Mouse (Mus musculus): Measurements from ENCODE around the gene Dse.

Gene Dse

GRCm38 (mm10) chr10:34128391-34128790 is 79.1 kb downstream of the Dse start:
- peak; percentile 87 for DNase-seq (ENCODE audit: low read depth)

GRCm38 (mm10) chr10:34127392-34128378 is 79.8 kb downstream of the Dse start, which contains the start of gene Calhm6:
Calhm6 (minus strand) TSS chr10:34127984.
- DNase-seq (ENCODE audit: low read depth) = no peak

- DNase-seq (ENCODE audit: low read depth) = no peak
These were observed 89.1 kb downstream of the Dse start for GRCm38 (mm10) chr10:34118421-34118820.

- DNase-seq (ENCODE audit: low read depth) = no peak
These were observed 89.7 kb downstream of the Dse start for GRCm38 (mm10) chr10:34117770-34118169.

- DNase-seq (ENCODE audit: low read depth) = no peak
These were observed 90.4 kb downstream of the Dse start for GRCm38 (mm10) chr10:34117131-34117530.

GRCm38 (mm10) chr10:34111964-34112738 is 95.4 kb downstream of the Dse start:
- DNase-seq (ENCODE audit: low read depth) = no peak

- DNase-seq (ENCODE audit: low read depth) = no peak
These were observed 96.6 kb downstream of the Dse start for GRCm38 (mm10) chr10:34110863-34111465.
